Mouse (Mus musculus) heart, adult 10 weeks (tissue): ENCODE results near the gene Noc2l. TPM values are rescaled to one million over a fixed set of nuclear protein-coding genes. Genes with fewer than 3 reads are reported as not detected.

Experiments used
- polyA plus RNA-seq: library from polyadenylated mRNA; stranded (reverse); fragments of 350-450 nt; fragmentation: Illumina TruSeq; extraction: RNeasy Lipid Tissue Mini Kit (QIAGEN cat#74804); gene quantifications from one replicate; pipeline ENCODE4 v1.2.3, GENCODE M21; 2014; ENCODE audit warnings: low read depth, low replicate concordance

The Noc2l gene
- 33.6 TPM for polyA plus RNA-seq

GRCm38 (mm10) chr4:156235808-156236533 is at the start of gene Noc2l:
Noc2l (plus strand) TSS chr4:156236010.

GRCm38 (mm10) chr4:156197131-156197828 is 38.5 kb upstream of the Noc2l start, which contains the start of gene Agrn:
Agrn (minus strand) TSS chr4:156197488.

GRCm38 (mm10) chr4:156200623-156201475 is 35.0 kb upstream of the Noc2l start, which contains the start of gene Isg15:
Isg15 (minus strand) TSS chr4:156200818.

GRCm38 (mm10) chr4:156203001-156203412 is 32.8 kb upstream of the Noc2l start, which contains the start of gene AW011738:
AW011738 (plus strand) TSS chr4:156203304.

GRCm38 (mm10) chr4:156215649-156216048 is 20.2 kb upstream of the Noc2l start, which contains the start of gene Perm1:
Perm1 (plus strand) TSS chr4:156215868.

GRCm38 (mm10) chr4:156234701-156235213 is 1.1 kb upstream of the Noc2l start, which contains the start of gene Plekhn1:
Plekhn1 (minus strand) TSS chr4:156234857.

GRCm38 (mm10) chr4:156255078-156255839 is 19.4 kb downstream of the Noc2l start, which contains the start of gene Samd11:
Samd11 (minus strand) TSS chr4:156255657.

Other genes with a start within 250 kb of the Noc2l start
- gene B3galt6, start 243.4 kb upstream of the Noc2l start, polyA plus RNA-seq, result 2.0 TPM
- gene Sdf4, start 243.1 kb upstream of the Noc2l start, polyA plus RNA-seq, result 104 TPM
- gene Tnfrsf4, start 222.2 kb upstream of the Noc2l start, polyA plus RNA-seq, result not detected
- not detected for gene Tnfrsf18, start 209.8 kb upstream of the Noc2l start, polyA plus RNA-seq
- not detected for gene Ttll10, start 176.6 kb upstream of the Noc2l start, polyA plus RNA-seq
- gene 9430015G10Rik, start 126.0 kb upstream of the Noc2l start, polyA plus RNA-seq, result 5.9 TPM
- gene Rnf223, start 105.5 kb upstream of the Noc2l start, polyA plus RNA-seq, result not detected
- gene Agrn, start 38.5 kb upstream of the Noc2l start, polyA plus RNA-seq, result 39.4 TPM
- gene Isg15, start 35.2 kb upstream of the Noc2l start, polyA plus RNA-seq, result 10.3 TPM
- gene AW011738, start 32.7 kb upstream of the Noc2l start, polyA plus RNA-seq, result 7.6 TPM
- gene Perm1, start 20.1 kb upstream of the Noc2l start, polyA plus RNA-seq, result 246 TPM
- gene Plekhn1, start 1.2 kb upstream of the Noc2l start, polyA plus RNA-seq, result 15.0 TPM
- not detected for gene Samd11, start 19.6 kb downstream of the Noc2l start, polyA plus RNA-seq
- gene Vmn2r-ps159, start 95.1 kb downstream of the Noc2l start, polyA plus RNA-seq, result not detected